9 mouse cellular contexts compared by ENCODE assay signal in genomic region chr6:124993876-124994275, GRCm38 (mm10). TPM values are rescaled to one million over a fixed set of nuclear protein-coding genes. Genes with fewer than 3 reads are reported as not detected.
DNase-seq lines count a peak whose midpoint lies in the region; ATAC-seq and TF ChIP-seq lines count a peak whose summit lies in the region.
"Had no signal": no experiment of that assay in that cellular context is flagged by ENCODE, and none has a peak within 500 bp of the region (broad histone marks: within the 10 kb centered on the region; RNA-seq: fewer than 3 reads in every experiment).

No protein-coding gene starts in this region.

- peak; percentile 58 to 78 for DNase-seq in adrenal gland, adult (ENCODE audit: inconsistent age in 2 of 2, low spot score in 1 of 2)
- DNase-seq in adrenal gland, postnatal 4 days (ENCODE audit: low spot score in 2 of 2): no peak
- DNase-seq in lung, postnatal 0 days (ENCODE audit: low spot score): peak; percentile 25
- DNase-seq in lung, postnatal 36 days: no peak
- DNase-seq in intestine, embryonic 14.5 days (ENCODE audit: low spot score): peak; percentile 58
- no peak for DNase-seq in thymus, postnatal 25 days
- DNase-seq in cerebellum, postnatal 36 days: no peak
- DNase-seq: cerebellum, postnatal 14 days had no signal

- TF ChIP-seq EP300 in lung, postnatal 0 days (IDR thresholded peaks at IDR 0.05): no peak

- ATAC-seq in lung, postnatal 0 days: 0 out of 2 replicates have a peak, but pooled peaks have one; percentile 21
- ATAC-seq in intestine, embryonic 14.5 days (replicated peaks; ENCODE audit: low FRiP score, low TSS enrichment, low read depth): no peak

- no peaks in the 10 kb centered on the region for H3K9me3 ChIP-seq in lung, postnatal 0 days (ENCODE audit: low read length)
- H3K9me3 ChIP-seq in intestine, embryonic 14.5 days (ENCODE audit: control insufficient read depth, low read length): peaks cover 4% of the 10 kb centered on the region; the same call in 1 of the 2 replicates

- peaks cover 44% of the 10 kb centered on the region for H3K27me3 ChIP-seq in lung, postnatal 0 days (replicated peaks; ENCODE audit: insufficient read depth, low read length)
- H3K27me3 ChIP-seq in intestine, embryonic 14.5 days (replicated peaks; ENCODE audit: control insufficient read depth, insufficient read depth, low read length): peaks cover 54% of the 10 kb centered on the region
- peaks cover 32% of the 10 kb centered on the region for H3K27me3 ChIP-seq in small intestine, adult 2 months (ENCODE audit: control insufficient read depth, insufficient read depth, low read length)

- H3K27ac ChIP-seq in lung, postnatal 0 days (ENCODE audit: low read length): no peak overlapping the region
- no peak overlapping the region for H3K27ac ChIP-seq in intestine, embryonic 14.5 days (ENCODE audit: low read depth)
- 0 out of 2 replicates have a peak overlapping the region, but pooled peaks have one; percentile 15 for H3K27ac ChIP-seq in small intestine, adult 2 months (ENCODE audit: insufficient read depth, low read depth, low read length)

- no peak overlapping the region for H3K4me2 ChIP-seq in lung, postnatal 0 days (replicated peaks; ENCODE audit: low read depth, low read length)
- peak overlapping the region; percentile 1; the same call in 1 of the 2 replicates for H3K4me2 ChIP-seq in intestine, embryonic 14.5 days (ENCODE audit: low read length)

- no peaks in the 10 kb centered on the region for H3K36me3 ChIP-seq in lung, postnatal 0 days (ENCODE audit: insufficient read depth, low read length)
- no peaks in the 10 kb centered on the region for H3K36me3 ChIP-seq in intestine, embryonic 14.5 days (ENCODE audit: control insufficient read depth, insufficient read depth, low read length)
- no peaks in the 10 kb centered on the region for H3K36me3 ChIP-seq in small intestine, adult 2 months (ENCODE audit: control insufficient read depth, insufficient read depth, low read length)

- no peak overlapping the region for H3K4me3 ChIP-seq in lung, postnatal 0 days (ENCODE audit: low read depth, low read length)
- no peak overlapping the region for H3K4me3 ChIP-seq in intestine, embryonic 14.5 days (ENCODE audit: low read depth, low read length)
- no peak overlapping the region for H3K4me3 ChIP-seq in small intestine, adult 2 months (ENCODE audit: low read depth, low read length)

- 14% methylated on average over 11 of the region's 11 CpGs for WGBS in lung, postnatal 0 days
- 15% methylated on average over 11 of the region's 11 CpGs for WGBS in intestine, embryonic 14.5 days
- 33% methylated on average over 11 of the region's 11 CpGs for WGBS in small intestine, adult 2 months

- H3K4me1 ChIP-seq in lung, postnatal 0 days (ENCODE audit: insufficient read depth, low read depth, low read length): peaks cover 8% of the 10 kb centered on the region
- peaks cover 9% of the 10 kb centered on the region; the same call in 1 of the 2 replicates for H3K4me1 ChIP-seq in intestine, embryonic 14.5 days (replicated peaks; ENCODE audit: control insufficient read depth, insufficient read depth, low read length)
- peaks cover 14% of the 10 kb centered on the region for H3K4me1 ChIP-seq in small intestine, adult 2 months (ENCODE audit: control insufficient read depth, insufficient read depth, insufficient read length, low read length)

- TF ChIP-seq CTCF in lung, postnatal 0 days (IDR thresholded peaks at IDR 0.05): peak; percentile 53
- TF ChIP-seq CTCF in small intestine, adult 2 months (IDR thresholded peaks at IDR 0.05; ENCODE audit: extremely low read depth, insufficient read length, insufficient replicate concordance, low read depth, low read length): no peak

- no peak overlapping the region for H3K9ac ChIP-seq in lung, postnatal 0 days (replicated peaks; ENCODE audit: low read depth)
- H3K9ac ChIP-seq in intestine, embryonic 14.5 days (ENCODE audit: low read length): no peak overlapping the region

- no peak for TF ChIP-seq POLR2A in small intestine, adult 2 months (IDR thresholded peaks at IDR 0.05; ENCODE audit: low read depth, low read length)

RNA-seq across cellular contexts. Expression of gene Pianp, which starts 2.6 kb away (rescaled TPM):
- total RNA-seq in adrenal gland, postnatal 4 days (2021): 10 to 100 TPM in 1 of 2 experiments, 1 to 10 TPM in 1; 6.2 to 11.1 TPM
- 0.29 and 0.35 TPM in 2 replicates for polyA plus RNA-seq in lung, postnatal 0 days (2015; fragmentation: Nextera tagmentation; extraction: Ambion mirVana)
- polyA plus RNA-seq in intestine, embryonic 14.5 days (2014; fragmentation: Nextera tagmentation; extraction: Ambion mirVana): 0.85 and 1.2 TPM in 2 replicates
- 2.8 and 5.0 TPM in 2 replicates for polyA plus RNA-seq in small intestine, adult 2 months (2012; rRNA removed)

RNA-seq across cellular contexts. Expression of gene Zfp384, which starts 15.1 kb away (rescaled TPM):
- total RNA-seq in adrenal gland, postnatal 4 days (2021): 10 to 100 TPM; 60.6 to 67.6 TPM
- 8.6 and 9.9 TPM in 2 replicates for polyA plus RNA-seq in lung, postnatal 0 days (2015; fragmentation: Nextera tagmentation; extraction: Ambion mirVana)
- 9.2 and 10.8 TPM in 2 replicates for polyA plus RNA-seq in intestine, embryonic 14.5 days (2014; fragmentation: Nextera tagmentation; extraction: Ambion mirVana)
- polyA plus RNA-seq in small intestine, adult 2 months (2012; rRNA removed): 28.6 and 57.0 TPM in 2 replicates

RNA-seq across cellular contexts. Expression of gene Cops7a, which starts 28.5 kb away (rescaled TPM):
- 100 to 1,000 TPM; 143 to 151 TPM for total RNA-seq in adrenal gland, postnatal 4 days (2021)
- polyA plus RNA-seq in lung, postnatal 0 days (2015; fragmentation: Nextera tagmentation; extraction: Ambion mirVana): 112 and 118 TPM in 2 replicates
- 155 and 159 TPM in 2 replicates for polyA plus RNA-seq in intestine, embryonic 14.5 days (2014; fragmentation: Nextera tagmentation; extraction: Ambion mirVana)
- 82.6 and 131 TPM in 2 replicates for polyA plus RNA-seq in small intestine, adult 2 months (2012; rRNA removed)

RNA-seq across cellular contexts. Expression of gene Ing4, which starts 45.7 kb away (rescaled TPM):
- 100 to 1,000 TPM; 118 TPM for total RNA-seq in adrenal gland, postnatal 4 days (2021)
- 100 and 104 TPM in 2 replicates for polyA plus RNA-seq in lung, postnatal 0 days (2015; fragmentation: Nextera tagmentation; extraction: Ambion mirVana)
- polyA plus RNA-seq in intestine, embryonic 14.5 days (2014; fragmentation: Nextera tagmentation; extraction: Ambion mirVana): 94.4 and 108 TPM in 2 replicates
- polyA plus RNA-seq in small intestine, adult 2 months (2012; rRNA removed): 14.2 and 32.7 TPM in 2 replicates

RNA-seq across cellular contexts. Expression of gene Acrbp, which starts 55.6 kb away (rescaled TPM):
- total RNA-seq in adrenal gland, postnatal 4 days (2021): 1 to 10 TPM; 7.3 to 8.0 TPM
- 4.1 and 4.4 TPM in 2 replicates for polyA plus RNA-seq in lung, postnatal 0 days (2015; fragmentation: Nextera tagmentation; extraction: Ambion mirVana)
- polyA plus RNA-seq in intestine, embryonic 14.5 days (2014; fragmentation: Nextera tagmentation; extraction: Ambion mirVana): 11.4 and 13.4 TPM in 2 replicates
- polyA plus RNA-seq in small intestine, adult 2 months (2012; rRNA removed): 7.5 and 18.2 TPM in 2 replicates

Comparison
In these comparisons a context has a peak if more than half of its experiments do, and no peak if none do; other contexts are left out.
1. DNase-seq: peak in adrenal gland, adult (2 of 2), lung, postnatal 0 days (single experiment) and intestine, embryonic 14.5 days (single experiment); none in adrenal gland, postnatal 4 days (0 of 2), lung, postnatal 36 days (single experiment), thymus, postnatal 25 days (single experiment) and cerebellum, postnatal 36 days (0 of 2).